Mouse (Mus musculus) lung, postnatal 36 days (tissue): ENCODE results near the gene Olfr822.
"Not testable (repeated sequence)": the region's sequence is repeated elsewhere in the genome, so short reads cannot be mapped to it uniquely, and the experiment has no call there.

Experiments used
- DNase-seq: peaks from one replicate; pipeline ENCODE4 v3.0.0; 2022; ENCODE audit warnings: mixed read lengths

Gene Olfr822

DNA sequence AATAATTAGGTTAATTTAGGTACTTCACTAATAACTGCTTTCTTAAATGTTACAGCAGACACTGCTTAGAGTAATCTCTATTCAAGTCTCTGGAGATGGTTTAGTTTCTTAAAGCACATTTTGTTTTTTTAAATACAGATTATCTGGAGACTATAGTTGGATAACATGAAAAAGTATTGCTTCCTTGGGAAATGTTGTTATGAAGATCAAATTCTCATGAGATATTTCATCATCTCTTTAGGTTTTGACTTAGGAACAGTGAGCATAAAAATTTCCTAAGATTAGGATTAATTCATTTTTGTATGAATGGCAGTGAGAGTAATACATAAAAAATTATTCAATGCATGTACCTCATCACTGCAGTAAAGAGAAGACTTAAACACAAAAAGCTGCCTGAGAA is at the start of gene Olfr822:
Olfr822 (plus strand) TSS at position 301 of the 400 bp plus-strand sequence.
- DNase-seq: no peak

DNA sequence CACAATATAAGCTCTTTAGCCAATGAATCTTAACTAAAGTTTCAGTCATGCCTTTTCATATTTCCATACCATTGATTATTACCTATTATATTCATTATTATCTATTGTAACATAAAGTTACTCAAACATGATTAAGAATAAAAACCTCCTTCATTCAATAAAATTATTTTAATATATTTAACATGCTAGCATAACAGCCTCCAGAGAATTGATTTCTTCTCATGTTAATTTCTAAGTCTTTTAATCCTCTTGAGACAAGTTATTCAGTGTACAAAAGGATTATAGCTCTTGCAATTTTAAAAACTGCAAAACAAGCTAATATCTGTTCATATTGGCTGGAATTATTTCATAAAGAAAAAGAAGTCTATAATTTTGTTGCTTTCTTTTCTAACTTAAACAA is 41.0 kb upstream of the Olfr822 start, which contains the start of gene Olfr821:
Olfr821 (plus strand) TSS at position 301 of the 400 bp plus-strand sequence.
- no peak for DNase-seq

DNA sequence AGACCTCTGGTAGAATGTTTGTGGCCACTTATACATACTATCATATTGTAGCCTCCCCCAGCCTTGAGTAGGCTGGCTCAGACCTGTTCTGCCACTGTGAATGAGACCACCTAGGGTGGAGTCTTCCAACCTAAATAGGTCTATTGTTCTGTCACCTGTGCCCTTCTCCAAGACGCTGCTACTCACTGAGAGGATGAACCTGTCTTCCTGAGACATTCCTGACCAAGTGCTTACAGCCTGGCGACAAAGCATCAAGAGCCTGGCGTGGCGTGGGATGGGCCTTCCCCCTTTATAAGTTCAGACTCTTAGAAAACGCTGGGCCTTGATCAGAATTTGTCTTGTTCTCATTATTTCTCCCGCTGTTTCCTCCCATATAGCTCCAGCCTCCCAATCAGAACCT is 33.9 kb upstream of the Olfr822 start:
- no peak for DNase-seq

GRCm38 (mm10) chr10:130092838-130093440 is 21.9 kb downstream of the Olfr822 start:
- peak; percentile 28 for DNase-seq

- DNase-seq: no peak
These were observed 25.1 kb downstream of the Olfr822 start for GRCm38 (mm10) chr10:130096104-130096503.

- not testable (repeated sequence) for DNase-seq
These were observed 44.3 kb downstream of the Olfr822 start, which contains the start of gene Olfr823 for GRCm38 (mm10) chr10:130115283-130115682. Gene Olfr823, minus strand, starts transcription at chr10:130115383.

- DNase-seq: not testable (repeated sequence)
These were observed 45.0 kb downstream of the Olfr822 start for GRCm38 (mm10) chr10:130116045-130116444.
